Mouse (Mus musculus) cerebellum, postnatal 14 days (tissue): Measurements from ENCODE around the gene Rbm20.

Experiments used
- DNase-seq, 2 experiments: peaks; one replicate each; pipeline ENCODE4 v3.0.0; 2021; ENCODE audit warnings: mixed read lengths in 2 of 2

The Rbm20 gene

DNA sequence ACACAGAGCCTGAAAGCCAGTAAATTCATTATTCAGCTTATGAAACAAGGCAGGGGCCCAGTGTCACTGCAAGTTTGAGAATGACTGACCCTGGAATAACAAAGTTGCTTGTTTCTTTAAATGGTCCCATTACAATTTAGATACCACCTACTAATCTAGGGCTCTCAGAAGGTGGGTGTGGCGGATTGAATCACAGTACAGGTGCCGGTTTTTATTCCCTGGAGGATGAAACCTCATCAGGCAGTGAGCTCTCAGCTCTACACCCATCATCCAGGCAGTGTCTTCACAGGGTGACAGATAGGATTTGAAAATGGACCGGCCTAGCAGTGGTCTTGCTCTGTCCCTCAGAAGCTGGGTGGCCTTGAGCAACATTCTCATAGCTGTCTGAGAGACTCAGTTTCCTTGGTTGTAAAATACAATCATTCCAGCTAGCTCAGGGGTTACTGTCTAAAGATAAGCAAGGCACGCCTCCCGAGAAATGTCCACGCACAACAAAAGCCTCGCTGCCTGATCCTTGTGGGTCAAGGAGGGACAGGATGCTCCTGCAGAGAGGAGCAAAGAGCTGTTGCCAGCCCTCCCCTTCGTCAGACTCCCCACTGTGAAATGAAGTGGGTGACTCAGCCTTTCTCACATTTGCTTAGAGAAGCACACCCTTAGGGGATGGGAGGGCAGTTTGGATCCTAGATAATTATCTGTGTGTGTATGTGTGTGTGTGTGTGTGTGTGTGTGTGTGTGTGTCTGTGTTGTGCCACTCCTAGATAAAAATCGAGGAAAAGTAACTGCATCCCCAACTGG lies 2.8 kb upstream of the Rbm20 start:
- no peak for DNase-seq

DNA sequence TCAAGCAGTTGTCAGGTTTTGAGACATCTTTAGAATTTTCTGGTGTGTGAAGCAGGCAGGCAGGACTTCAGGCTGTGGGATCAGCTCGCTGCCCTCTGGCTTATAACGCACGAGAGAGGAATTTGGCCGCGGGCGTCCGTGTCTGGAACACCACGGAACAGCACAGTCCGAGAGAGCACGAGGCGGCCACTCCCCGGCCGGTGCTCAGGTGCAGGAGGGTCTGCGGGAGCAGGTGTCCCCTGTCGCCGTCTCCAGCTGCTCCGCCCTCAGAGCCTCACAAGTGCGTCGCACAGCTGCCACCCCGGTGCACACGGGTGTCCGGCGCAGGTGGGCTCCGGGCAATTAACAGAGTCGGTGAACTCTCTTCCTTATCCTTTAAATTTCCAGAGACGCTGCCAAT lies 878 bp upstream of the Rbm20 start:
- peak in 1 of 2 experiments; percentile 14 for DNase-seq

DNA sequence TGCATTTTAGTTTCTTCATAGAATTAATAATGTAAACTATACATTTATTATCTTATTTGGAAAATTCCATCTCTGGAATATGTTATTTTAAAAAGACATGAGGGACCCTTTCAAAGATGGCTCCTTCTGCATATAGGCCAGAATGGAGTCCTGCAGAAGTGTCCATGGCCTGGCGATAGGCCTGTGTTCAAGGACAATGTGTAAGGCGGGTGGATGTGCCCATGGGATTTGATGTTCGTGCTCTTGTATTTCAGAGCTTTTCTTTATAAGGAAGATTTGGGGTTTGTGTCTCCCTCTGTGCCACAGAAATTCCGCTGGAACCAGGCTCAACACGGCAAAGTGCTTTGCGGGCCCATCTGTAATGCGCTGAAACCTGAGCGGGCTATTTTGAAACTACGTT lies 2.1 kb downstream of the Rbm20 start:
- DNase-seq, result no peak

DNA sequence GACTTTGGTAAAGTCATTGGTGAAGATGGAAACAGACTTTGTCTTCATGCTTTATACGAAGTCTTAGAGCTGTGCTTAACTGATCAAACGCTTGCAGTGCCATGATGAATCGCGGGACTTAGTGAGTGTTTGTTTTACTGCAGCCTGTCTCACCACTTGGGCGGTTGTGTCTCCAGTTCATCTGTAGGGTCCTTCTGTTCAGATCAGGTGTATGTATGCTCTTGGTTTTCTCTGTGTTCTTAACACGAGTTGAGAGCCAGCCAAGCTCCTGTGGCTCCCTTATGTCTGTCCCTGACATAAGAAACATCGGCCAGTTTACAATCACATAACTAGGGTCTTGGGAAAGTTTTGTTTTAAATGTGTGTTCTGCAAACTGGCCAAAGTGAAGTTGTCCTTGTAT lies 2.9 kb downstream of the Rbm20 start:
- DNase-seq, result no peak

DNA sequence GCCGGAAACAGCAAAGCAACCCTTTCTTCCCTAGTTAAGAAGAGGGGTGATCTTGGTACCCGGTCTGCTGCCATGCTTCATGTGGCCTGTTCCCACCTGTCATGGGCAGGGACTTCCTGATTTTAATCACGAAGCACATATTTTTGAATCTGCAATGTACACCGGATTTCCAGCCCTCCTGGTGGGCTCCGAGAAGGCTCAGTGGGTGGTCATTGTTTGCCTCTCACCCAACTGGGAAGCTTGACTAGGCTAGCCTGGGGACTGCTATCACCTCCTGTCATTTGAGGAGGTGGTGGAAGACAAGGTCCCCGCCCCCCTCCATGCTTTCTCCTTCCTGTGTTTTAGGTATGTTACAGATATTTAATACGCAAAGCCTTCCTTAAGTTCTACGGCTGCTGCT lies 5.3 kb downstream of the Rbm20 start:
- DNase-seq, result no peak

DNA sequence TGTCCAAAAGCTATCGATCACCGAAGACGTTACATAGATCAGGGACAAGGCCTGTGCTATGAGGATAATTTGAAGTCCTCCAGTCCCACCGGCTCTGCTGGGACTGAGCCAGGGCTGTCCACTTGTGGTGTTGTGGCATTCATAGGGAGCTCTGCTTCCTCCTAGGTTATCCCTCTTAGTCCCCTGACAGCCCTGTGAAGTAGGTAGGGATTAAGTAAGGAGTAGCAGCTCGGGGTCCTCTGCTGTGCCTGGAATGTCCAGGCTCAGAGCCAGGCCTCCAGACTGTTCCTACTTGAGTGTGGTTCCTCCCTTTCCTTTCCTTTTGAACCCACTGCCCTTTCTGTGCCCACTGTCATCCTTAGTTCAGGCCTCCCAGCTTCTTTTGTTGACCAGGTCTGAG lies 10.5 kb downstream of the Rbm20 start:
- DNase-seq, result no peak

DNA sequence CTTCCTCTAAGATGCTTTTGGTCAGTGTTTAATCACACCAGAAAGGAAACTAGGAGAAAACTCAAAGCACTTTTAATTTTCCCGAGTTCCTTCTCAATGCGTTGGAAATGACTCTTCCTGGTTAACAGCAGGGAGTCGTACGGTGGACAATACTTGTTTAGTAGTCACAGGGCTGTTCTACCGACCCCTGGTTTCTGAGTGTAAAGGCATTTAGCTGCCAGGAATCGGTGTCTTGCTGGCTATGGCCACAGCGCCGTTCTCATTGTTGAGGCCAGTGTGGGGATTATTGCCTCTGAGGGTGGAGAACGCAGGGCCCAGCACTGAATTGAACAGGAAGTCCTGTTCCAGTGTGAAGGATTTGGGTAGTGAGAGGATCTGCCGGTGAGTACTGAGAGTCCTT lies 13.7 kb downstream of the Rbm20 start:
- DNase-seq, result no peak

DNA sequence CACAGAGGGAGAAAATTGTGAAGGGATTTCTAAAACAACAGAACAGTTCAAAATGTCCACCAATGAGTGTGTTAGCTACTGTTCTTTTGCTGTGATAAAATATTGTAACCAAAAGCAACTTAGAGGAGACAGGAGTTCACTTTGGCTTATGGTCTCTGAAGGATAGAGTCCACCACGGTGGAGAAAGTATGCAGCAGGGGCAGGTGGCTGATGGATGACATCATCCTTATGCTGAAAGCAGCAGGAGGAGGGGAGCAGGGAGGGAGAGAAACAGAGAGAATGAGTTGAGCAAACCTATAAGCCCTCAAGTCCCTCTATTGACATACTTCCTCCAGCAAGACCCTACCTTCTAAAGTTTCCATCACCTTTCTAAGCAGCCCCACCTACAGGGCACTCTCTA lies 16.9 kb downstream of the Rbm20 start:
- DNase-seq, result no peak

DNA sequence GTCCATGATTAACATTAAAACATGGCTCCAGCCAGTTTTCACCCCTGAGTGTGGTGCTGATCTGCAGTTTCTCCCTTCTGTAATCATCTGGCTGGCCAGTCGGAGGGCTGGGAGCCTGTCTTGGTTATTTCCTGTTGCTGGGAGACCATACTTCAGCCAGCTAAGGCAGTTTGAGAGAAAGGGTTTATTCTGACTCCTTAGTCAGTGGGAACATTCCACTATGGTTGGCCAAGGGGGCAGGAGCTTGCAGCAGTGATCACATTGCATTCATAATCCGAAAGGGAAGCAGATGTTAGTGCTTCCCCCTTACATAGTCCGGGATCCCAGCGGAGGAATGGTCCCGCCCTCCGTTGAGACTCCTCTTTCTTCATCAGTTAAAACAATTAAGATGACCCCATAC lies 19.0 kb downstream of the Rbm20 start:
- DNase-seq, result no peak

DNA sequence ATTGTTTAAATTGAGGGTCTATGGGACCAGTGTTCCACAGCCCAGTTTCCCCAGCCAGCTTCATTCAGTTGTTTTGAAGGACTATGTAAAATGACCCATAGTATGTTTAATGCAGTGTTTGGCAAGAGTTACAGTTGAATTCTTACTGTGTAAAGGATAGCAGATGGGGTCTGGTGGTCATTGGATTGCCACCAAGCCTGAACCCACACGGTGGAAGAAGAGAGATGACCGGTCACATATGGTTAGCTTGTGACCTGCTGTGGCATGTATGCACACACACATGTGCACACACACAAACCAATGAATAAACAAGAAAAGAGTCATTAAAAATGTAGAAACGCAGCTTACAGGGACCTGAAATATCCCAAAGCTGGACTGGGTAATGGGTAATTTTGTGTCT lies 19.5 kb downstream of the Rbm20 start:
- no peak for DNase-seq

DNA sequence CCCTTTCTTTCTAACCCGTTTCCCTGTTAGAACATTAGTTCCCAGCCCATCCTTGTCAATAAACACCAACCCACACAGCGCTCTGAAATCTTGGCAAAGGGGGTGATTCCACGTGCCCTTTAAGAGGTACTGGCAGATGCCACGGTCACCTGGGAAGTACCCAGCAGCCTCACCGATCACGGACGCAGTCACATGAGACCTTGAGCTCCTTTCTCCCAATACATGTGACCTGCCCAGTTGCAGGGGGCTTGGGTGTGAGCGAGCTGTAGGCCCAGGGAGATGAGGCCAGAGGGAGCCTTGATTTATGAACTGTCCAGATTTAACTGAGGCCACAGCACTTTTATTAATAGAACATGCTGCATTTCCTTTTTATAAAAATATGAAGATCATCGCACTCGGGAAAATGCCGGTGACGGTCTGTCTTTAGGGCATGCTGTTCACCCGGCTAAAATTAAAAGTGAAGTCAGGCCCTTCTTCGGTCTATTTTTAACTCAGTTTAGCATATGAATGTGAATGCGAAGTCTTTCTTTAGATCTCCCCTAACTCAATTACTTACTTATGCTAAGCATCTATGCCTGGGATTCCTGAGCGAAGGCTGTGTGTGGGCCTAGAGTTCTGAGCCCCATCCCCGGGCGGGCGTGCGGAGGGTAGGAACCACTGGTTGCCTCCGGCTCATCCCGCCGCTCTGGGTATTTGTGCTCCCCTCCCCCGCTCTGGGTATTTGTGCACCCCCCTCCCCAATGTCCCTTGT lies 20.4 kb downstream of the Rbm20 start:
- DNase-seq, result peak; percentile 41 to 61

DNA sequence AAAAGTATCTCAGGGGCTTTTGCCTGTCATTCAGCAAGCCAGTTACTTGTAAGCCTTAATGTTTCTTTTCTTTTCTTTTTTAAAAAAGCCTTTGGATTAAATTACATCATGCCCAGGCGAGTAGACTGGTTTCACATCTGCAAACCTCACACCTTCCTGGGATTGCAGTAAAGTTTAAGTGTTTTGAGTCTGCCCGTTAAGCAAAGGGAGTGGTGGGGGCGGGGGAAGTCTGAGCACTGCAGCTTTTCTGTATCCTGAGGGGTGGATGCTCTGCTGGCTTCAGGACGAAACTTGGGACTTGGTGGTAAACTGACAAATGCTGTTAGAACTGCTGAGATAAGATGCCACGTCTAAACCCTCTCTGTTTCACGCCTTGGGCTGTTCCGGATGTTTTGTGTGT lies 22.6 kb downstream of the Rbm20 start:
- DNase-seq, result no peak

DNA sequence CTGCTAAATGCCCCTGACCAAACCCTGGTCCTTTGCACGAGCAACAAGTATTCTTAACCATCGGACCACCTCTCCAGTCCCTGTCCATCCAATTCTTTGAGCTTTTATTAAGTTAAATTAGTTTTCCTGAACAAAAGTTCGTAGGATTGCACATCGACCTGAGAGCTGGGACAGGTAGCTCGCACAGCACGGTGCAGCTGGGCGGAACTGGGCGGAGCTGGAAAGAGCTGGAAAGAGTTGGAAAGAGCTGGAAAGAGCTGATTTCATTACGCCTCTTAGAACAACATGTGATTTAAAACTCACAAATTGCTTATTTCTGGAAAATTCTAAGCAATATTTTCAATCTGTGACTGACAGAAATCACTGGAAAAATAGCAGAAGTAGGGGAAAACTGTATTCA lies 24.3 kb downstream of the Rbm20 start:
- no peak for DNase-seq

DNA sequence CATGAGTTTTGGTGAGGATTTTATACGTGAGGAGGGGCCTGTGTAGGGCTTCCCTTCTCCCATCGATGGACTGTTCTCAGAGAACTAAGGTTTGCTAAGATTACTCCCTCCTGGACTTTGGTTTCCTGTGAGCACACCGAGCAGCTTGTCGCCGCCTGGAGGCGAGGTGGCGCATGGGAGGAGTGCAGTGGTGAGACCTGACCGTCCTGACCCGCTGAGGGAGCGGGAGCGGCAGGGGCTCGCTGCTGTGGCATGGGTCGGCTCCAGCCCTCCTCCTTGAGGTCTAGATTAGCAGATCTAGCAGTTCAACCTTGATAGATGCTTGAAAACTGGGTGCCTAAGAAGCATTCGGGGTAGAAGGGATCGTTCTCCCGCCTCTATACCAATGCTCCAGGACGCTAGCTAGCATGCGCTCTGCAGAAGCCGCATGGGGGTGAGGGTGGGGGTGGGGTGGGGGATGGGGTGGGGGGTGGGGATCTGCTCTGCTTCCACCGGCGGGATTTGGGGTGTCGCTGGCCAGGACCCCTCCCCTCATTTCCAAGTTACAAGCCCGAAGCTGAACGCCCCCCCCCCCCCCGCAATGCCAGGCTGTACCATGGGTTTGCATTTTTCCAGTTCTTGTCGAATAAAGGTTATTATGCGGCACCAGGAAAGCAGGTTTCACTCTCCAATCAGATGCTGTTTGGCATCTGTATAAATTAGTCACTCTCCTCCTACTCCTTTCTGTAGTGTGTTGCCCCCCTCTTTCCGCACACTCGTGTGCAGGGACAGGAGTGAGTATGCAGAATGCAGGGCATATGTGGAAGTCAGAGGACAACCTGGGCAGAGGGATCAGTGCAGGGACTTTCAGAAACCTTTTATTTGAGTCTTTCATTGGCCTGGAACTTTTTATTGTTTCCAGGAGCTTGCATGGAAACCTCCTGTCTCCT lies 28.1 kb downstream of the Rbm20 start:
- peak; percentile 74 to 78 for DNase-seq

DNA sequence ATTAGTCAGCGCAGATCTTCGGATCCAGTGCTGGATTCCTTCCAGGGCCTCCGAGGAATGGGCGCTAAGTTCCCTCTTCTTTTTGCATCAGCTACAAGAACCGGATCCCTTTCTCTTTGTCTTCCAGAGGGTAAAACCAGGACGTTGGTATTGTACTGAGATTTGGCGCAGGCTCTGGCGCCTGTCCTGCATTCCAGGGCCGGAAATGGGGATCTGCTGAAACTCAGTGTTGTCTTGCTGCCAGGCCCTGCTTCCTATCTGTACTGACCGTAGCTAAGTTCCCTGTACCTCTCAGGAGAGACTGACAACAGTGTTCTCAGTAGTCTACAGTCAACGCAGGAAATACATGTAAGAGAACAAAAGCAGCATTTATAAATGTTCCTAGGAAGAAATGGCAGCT lies 31.3 kb downstream of the Rbm20 start:
- no peak for DNase-seq

DNA sequence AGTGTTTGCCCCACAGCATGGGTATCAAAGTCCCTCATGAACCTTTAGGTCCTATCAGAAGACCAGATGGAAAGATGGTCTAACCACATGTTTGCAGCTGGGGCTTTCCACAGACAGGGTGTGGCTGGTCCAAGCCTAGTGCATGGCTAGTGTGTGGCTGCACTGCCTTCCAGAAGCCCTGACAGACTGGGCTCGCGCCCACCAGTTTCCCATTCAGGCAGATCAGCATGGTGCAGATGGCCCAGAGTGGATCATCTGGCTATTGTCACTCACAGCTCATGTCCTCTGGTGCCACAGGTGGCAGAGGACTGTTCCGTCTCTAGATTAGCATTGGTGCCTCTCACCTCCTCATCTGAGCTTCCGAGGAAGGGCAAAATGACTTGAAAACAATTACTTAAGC lies 33.8 kb downstream of the Rbm20 start:
- no peak for DNase-seq

DNA sequence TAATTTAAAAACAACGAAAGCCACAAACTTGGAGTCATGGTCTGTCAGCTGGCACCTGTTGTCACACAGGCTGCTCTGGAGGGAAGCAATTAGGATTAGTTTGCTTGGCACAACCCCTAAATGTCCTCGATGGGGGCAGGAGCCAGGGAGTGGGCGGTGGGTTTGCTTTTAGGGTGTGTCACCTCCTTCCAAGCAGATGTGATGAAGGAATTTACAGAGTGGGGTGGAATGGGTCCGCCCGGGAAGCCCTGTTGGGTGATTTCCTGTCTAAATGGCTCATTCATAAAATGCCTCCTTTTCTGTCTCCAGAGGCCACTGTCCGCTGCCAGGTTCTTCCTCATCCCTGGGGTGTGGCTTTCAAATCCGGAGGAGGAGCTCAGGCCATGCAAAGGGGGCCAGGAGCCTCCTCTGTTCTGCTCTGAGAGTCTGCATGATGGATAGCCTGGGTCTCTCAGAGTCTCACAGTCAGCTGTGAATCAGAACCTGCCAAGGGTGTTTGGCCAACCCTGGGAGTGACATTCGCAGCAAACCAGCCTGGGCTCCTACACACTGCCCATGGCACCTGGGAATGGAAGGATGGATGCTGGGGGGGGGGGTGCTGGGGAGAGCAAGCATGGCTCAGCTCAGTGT lies 34.3 kb downstream of the Rbm20 start:
- DNase-seq, result no peak

DNA sequence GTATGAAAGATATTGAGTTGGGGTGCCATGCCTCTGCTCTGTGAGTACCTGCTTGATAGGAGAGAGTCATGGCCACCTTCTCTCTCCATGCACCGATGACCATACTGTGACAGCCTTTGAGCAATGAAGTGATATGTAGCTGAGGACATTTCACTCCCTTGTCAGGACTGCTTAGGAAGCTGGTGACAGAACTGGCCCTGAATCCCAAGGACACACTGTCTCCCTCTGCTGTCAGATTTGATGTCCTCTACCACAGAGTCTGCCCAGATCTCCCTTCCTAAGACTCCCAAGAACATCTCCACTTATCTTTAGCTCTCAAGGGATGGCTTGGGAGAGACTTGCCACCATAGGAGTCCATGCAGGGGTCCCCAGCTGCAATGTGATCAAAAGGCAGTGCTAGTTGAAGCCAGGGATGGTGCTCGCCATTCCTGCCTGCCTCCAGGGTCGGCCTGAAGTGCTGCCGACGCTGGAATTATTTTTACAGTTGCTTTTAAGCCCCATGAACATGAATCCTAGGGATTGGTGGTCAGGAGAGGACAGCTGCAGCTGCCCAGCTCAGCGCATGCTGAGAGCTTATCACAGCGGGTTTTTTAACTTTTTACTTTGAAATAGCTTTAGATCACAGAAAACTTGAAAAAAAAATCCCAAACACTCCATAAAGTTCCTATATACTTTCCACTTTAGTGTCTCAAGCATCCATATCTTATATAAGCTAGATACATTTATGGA lies 35.4 kb downstream of the Rbm20 start:
- no peak for DNase-seq

DNA sequence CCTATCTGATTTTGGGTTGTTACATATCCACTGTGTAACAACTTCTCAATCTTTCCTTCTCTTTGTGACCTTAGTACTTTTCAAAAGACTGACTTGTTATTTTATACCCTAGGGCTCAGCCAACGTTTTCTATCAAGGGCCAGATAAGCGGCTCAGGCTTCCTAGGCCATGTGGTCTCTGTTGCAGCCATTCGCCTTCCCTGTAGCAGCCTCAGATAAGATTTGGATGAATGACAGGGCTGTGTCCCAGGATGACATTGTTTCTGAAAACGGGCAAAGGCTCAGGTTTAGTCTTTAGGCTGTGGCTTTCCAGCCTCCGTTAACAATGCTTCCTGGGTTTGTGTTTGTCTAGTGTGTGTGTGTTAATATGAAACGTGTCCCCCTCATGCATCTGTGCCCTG lies 36.3 kb downstream of the Rbm20 start:
- DNase-seq, result no peak

DNA sequence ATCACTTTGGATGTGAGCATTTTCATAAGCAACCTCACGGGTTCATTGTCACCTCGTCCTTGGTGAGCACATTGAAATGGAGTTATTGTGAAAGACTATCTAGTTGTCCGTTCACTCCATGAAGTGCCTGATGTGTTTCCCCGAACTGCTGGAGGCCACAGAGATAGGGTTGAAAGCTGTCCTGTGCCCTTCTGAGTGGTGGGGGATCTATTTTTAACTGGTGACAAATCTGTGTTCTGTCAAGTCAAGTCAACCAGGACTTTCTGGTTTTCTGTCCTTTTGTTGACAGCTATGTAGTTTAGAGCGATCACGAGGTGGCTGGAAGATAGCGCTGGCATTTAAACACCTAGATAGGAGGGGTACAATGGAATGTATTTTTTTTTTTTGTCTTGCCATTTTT lies 39.4 kb downstream of the Rbm20 start:
- DNase-seq, result no peak

DNA sequence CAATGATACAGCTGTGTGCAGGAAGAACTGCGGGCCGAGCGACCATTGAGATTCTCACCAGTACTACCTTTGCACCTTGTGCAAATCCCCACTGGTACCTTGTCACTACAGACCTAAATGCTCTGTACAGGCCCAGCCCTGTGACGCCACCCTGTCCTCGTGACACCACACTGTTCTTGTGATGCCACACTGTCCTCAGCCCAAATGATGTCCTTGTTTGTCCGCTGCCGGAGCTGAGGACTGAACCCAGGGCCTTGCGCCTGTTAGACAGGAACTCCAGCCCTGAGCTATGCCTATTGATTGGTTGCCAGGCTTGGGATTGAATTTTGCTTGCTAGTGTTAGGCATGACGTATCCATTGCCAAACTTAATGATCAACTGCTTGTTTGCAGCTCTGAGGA lies 40.3 kb downstream of the Rbm20 start:
- no peak for DNase-seq

DNA sequence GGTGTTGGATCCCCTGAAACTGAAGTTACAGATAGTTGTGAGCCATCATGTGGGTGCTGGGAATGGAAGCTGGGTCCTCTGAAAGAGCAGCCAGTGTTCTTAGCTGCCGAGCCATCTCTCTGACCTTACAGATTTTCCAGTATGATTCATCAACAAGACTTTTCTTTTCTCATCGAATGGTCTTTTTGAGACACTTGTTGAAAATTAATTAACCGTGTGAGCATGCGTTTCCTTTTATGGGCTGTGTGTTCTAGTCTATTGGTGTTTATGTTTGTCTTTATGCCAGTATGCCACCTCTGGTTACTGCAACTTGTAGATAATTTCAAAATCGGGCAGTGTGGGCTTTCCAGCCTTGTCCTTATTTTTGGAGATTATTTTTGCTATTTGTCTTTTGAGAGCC lies 45.1 kb downstream of the Rbm20 start:
- no peak for DNase-seq
